Mouse (Mus musculus): ENCODE data around the gene Clcc1.

DNA sequence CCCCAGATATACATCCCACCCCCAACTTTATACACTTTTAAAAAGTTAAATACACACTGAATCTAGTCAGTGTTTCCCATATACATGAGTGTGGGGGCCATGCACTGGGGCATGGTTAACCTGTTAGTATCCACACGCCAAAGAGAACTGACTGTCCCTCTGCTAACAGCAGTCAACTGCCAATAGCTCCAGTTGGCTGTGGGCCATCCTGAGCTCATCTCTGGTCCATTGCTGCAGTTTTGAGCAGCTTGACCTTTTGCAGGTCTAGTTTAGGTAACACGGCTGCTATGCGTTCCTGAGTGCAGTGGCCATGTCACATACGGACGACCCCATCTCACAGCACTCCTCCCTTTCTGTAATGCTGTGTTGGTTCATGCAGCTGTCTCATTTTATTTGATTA, 19.0 kb upstream of the Clcc1 start:
- no peak for TF ChIP-seq POLR2A (IDR thresholded peaks at IDR 0.05; ENCODE audit: low read depth, low read length)
- no peak for TF ChIP-seq CTCF (IDR thresholded peaks at IDR 0.05; ENCODE audit: extremely low read depth, insufficient read depth, insufficient read length, insufficient replicate concordance)
